Mouse (Mus musculus) gastrocnemius, postnatal 14 days (tissue): ENCODE measurements around the gene Zfp143. TPM values are rescaled to one million over a fixed set of nuclear protein-coding genes. Genes with fewer than 3 reads are reported as not detected.
"Not testable (repeated sequence)": the region's sequence is repeated elsewhere in the genome, so short reads cannot be mapped to it uniquely, and the experiment has no call there.

Experiments
- DNase-seq: peaks from one replicate; pipeline ENCODE4 v3.0.0; 2021; ENCODE audit warnings: mixed read lengths
- intact Hi-C: fragments of 180-260 bp; cut with DNase I; formaldehyde crosslinking; loops from one replicate; pipeline ENCODE4 v1.15.1; 2025; ENCODE audit warnings: low total_unique reads
- total RNA-seq, 2 experiments: library from RNA; stranded (reverse); gene quantifications; 2 replicates each; pipeline ENCODE4 v1.2.3; 2021

The Zfp143 gene
- total RNA-seq, 2 experiments from 2014 or later: 7.0 to 7.9 TPM

DNA sequence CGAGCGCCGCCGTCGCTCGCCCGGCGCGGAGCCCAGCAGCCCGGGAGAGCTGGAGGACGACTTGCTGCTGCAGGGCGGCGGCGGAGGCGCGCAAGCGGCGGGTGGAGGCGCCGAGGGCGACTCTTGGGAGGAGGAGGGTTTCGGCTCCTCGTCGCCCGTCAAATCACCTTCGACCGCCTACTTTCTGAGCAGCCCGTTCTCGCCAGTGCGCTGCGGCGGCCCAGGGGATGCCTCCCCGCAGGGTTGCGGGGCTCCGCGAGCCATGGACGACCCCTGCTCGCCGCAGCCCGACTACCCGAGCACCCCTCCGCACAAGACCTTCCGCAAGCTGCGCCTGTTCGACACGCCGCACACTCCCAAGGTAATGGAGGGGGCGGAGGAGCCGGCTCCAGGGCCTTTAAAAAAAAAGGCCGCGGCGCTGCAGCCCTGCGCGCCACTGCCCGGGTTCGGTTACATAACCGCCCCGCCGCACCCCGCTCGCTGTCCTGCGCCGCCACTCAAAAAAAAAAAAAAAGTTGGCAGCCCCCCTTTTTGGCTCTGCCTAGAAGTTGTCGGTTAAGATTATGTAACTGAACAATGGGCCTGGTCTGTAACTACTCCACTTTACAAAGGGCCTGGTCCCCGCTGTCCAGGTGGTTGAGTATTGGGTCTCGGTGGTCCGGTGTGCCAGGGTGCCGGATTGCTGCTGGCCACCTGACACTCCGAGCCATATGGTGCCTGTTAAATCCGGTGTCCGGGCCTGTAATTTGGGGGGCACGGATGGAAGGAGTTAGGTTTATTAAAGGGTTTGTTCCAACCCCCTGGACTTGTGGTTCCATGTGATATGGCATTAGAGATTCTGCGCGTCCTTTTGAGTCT lies 61.8 kb downstream of the Zfp143 start:
- peak; percentile 71 for DNase-seq
- intact Hi-C loops: no loop called here

GRCm38 (mm10) chr7:110123844-110124555 lies 63.0 kb downstream of the Zfp143 start:
- no peak for DNase-seq
- intact Hi-C loops: no loop called here

- intact Hi-C loops: no loop called here
- no peak for DNase-seq
These were observed 67.5 kb downstream of the Zfp143 start for GRCm38 (mm10) chr7:110128566-110128965.

DNA sequence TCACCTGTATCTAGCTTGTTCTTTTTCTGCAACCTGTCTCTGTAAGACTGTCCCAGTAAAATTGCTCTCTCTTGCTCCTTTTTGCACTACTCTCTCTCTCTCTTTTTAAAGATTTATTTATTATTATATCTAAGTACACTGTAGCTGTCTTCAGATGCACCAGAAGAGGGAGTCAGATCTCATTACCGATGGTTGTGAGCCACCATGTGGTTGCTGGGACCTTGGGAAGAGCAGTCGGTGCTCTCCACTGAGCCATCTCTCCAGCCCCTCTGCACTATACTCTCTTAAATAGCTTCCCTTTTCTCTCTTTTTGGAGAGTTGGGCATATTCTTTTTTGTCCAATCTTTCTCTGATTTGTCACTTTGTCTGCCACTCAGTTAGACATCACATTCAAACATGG lies 71.3 kb downstream of the Zfp143 start:
- intact Hi-C loops, DNase-seq: not testable (repeated sequence)

- no peak for DNase-seq
- intact Hi-C loops: no loop called here
These were observed 73.0 kb downstream of the Zfp143 start for GRCm38 (mm10) chr7:110133988-110134387.

DNA sequence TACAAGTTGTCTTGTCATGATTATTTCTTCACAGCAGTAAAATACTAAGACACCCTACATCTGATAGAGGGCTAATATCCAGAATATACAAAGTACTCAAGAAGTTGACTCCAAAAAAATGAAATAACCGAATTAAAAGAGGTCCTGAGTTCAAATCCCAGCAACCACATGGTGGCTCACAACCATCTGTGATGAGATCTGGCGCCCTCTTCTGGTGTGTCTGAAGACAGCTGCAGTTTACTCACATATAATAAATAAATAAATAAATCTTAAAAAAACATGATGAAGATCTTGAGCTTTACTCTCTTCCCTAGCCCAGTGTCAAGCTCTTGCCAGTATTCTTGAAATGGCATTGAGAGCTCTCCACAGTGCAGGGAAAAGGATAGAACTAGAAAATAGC lies 77.5 kb downstream of the Zfp143 start:
- intact Hi-C loops: no loop called here
- no peak for DNase-seq

DNA sequence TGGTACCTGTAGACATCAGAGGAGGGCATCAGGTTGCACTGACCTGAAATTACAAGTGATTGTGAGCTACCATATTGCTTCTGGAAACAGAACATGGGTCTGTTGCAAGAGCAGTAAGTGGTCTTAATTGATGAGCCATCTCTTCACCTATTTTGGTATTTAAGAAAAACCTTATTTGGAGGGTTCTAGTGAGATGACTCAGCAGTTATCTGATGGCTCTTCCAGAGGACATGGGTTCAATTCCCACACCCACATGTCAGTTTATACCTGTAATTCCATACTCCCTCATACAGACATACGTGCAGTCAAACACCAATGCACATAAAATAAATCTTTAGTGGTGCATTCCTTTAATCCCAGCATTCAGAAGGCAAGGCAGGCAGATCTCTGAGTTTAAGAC lies 82.8 kb downstream of the Zfp143 start:
- DNase-seq: no peak
- intact Hi-C loops: no loop called here

Other genes starting within 250 kb of the Zfp143 start
- gene Scube2, start 195.5 kb upstream of the Zfp143 start, total RNA-seq: 1 to 10 TPM; 5.7 to 8.9 TPM
- 10 to 100 TPM; 50.2 to 57.4 TPM for gene Dennd5a, start 100.7 kb upstream of the Zfp143 start, total RNA-seq
- gene Tmem41b, start 74.3 kb upstream of the Zfp143 start, total RNA-seq: 10 to 100 TPM; 28.8 to 32.6 TPM
- gene Ipo7, start 42.9 kb upstream of the Zfp143 start, total RNA-seq: 10 to 100 TPM; 68.5 to 68.6 TPM
- 1 to 10 TPM; 4.3 to 6.4 TPM for gene Wee1, start 60.8 kb downstream of the Zfp143 start, total RNA-seq
- 1 to 10 TPM; 8.3 to 9.0 TPM for gene Swap70, start 160.5 kb downstream of the Zfp143 start, total RNA-seq